Mouse (Mus musculus): ENCODE measurements around the gene Frmpd4. TPM values are rescaled to one million over a fixed set of nuclear protein-coding genes. Genes with fewer than 3 reads are reported as not detected.
A peak's percentile ranks its signal among the peaks of the same experiment; 100 is the strongest.

Frmpd4 gene
- polyA plus RNA-seq, 1 experiment from 2014 or later = 0.11 TPM

DNA sequence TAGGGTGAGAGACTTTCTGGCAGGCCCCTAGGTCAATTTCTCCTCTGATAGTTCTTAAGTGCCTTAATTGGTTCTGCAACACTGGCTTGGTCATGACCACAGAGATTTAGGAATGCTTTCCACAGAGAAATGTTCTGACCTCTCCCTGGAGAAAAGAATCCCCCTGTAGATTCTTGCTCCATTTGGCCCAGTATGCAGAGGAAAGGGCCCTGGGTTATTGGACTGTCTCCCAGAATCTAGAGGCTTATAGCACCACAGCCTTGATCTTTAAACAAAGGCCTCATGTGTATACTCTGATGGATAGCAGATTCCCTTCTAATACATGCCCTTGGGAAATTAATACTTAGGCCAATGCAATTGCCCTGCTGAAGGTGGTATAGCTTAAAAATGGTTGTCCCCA, 667.5 kb downstream of the Frmpd4 start:
- H3K4me1 ChIP-seq (ENCODE audit: control insufficient read depth, insufficient read depth, low read length) = no peaks in the 10 kb centered on the region
- ATAC-seq (replicated peaks; ENCODE audit: insufficient number of reproducible peaks, low FRiP score, low TSS enrichment, low read depth) (no peak), DNase-seq (ENCODE audit: low spot score) (no peak)
- no peaks in the 10 kb centered on the region for H3K9me3 ChIP-seq (replicated peaks; ENCODE audit: control insufficient read depth, low read length)
- H3K36me3 ChIP-seq (replicated peaks; ENCODE audit: control insufficient read depth, insufficient read depth, low read depth, low read length) = no peaks in the 10 kb centered on the region
- H3K4me2 ChIP-seq (ENCODE audit: low read depth, low read length) = no peak overlapping the region
- no peak overlapping the region for H3K27ac ChIP-seq (replicated peaks; ENCODE audit: low read depth, low read length)
- H3K9ac ChIP-seq (replicated peaks; ENCODE audit: low read length) = no peak overlapping the region
- no peaks in the 10 kb centered on the region for H3K27me3 ChIP-seq (ENCODE audit: control insufficient read depth, insufficient read depth, low read length)
- H3K4me3 ChIP-seq (ENCODE audit: low read depth, low read length) = no peak overlapping the region

GRCm38 (mm10) chrX:167901046-167901445, 676.0 kb downstream of the Frmpd4 start:
- DNase-seq (ENCODE audit: low spot score) (no peak), ATAC-seq (replicated peaks; ENCODE audit: insufficient number of reproducible peaks, low FRiP score, low TSS enrichment, low read depth) (no peak)
- 63% methylated on average over 3 of the region's 3 CpGs for WGBS
- no peaks in the 10 kb centered on the region for H3K27me3 ChIP-seq (ENCODE audit: control insufficient read depth, insufficient read depth, low read length)
- no peaks in the 10 kb centered on the region for H3K4me1 ChIP-seq (ENCODE audit: control insufficient read depth, insufficient read depth, low read length)
- no peak overlapping the region for H3K4me3 ChIP-seq (ENCODE audit: low read depth, low read length)
- H3K27ac ChIP-seq (replicated peaks; ENCODE audit: low read depth, low read length) = no peak overlapping the region
- H3K9me3 ChIP-seq (replicated peaks; ENCODE audit: control insufficient read depth, low read length) = no peaks in the 10 kb centered on the region
- H3K9ac ChIP-seq (replicated peaks; ENCODE audit: low read length) = no peak overlapping the region
- no peak overlapping the region for H3K4me2 ChIP-seq (ENCODE audit: low read depth, low read length)
- no peaks in the 10 kb centered on the region for H3K36me3 ChIP-seq (replicated peaks; ENCODE audit: control insufficient read depth, insufficient read depth, low read depth, low read length)

DNA sequence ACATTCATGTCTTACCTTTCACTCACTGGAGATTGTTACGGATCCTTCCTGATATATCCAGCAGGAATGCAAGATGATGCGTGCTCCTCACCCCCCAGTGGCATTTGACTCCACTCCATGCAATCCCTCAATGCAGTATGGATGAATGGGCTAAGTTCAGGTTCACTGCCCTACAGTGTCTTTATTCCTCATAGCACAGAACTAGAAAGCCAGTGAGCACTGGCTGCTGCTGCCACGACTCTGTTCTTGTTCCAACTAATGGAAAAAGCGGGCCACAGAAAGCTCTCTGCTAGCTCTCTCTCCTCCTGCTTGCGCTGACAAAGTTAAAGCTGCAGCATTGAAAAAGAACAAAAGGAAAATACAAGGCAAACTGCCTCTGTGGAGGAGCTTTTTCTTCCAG, 722.2 kb downstream of the Frmpd4 start:
- H3K4me3 ChIP-seq (ENCODE audit: low read depth, low read length) = no peak overlapping the region
- no peak overlapping the region for H3K4me2 ChIP-seq (ENCODE audit: low read depth, low read length)
- no peaks in the 10 kb centered on the region for H3K4me1 ChIP-seq (ENCODE audit: control insufficient read depth, insufficient read depth, low read length)
- no peak overlapping the region for H3K27ac ChIP-seq (replicated peaks; ENCODE audit: low read depth, low read length)
- DNase-seq (ENCODE audit: low spot score) (no peak), ATAC-seq (replicated peaks; ENCODE audit: insufficient number of reproducible peaks, low FRiP score, low TSS enrichment, low read depth) (no peak)
- no peak overlapping the region for H3K9ac ChIP-seq (replicated peaks; ENCODE audit: low read length)
- H3K27me3 ChIP-seq (ENCODE audit: control insufficient read depth, insufficient read depth, low read length) = no peaks in the 10 kb centered on the region
- H3K36me3 ChIP-seq (replicated peaks; ENCODE audit: control insufficient read depth, insufficient read depth, low read depth, low read length) = no peaks in the 10 kb centered on the region
- no peaks in the 10 kb centered on the region for H3K9me3 ChIP-seq (replicated peaks; ENCODE audit: control insufficient read depth, low read length)
- WGBS = 69% methylated on average over 5 of the region's 5 CpGs

- no peaks in the 10 kb centered on the region for H3K27me3 ChIP-seq (ENCODE audit: control insufficient read depth, insufficient read depth, low read length)
- H3K9ac ChIP-seq (replicated peaks; ENCODE audit: low read length) = no peak overlapping the region
- no peak overlapping the region for H3K27ac ChIP-seq (replicated peaks; ENCODE audit: low read depth, low read length)
- no peaks in the 10 kb centered on the region for H3K36me3 ChIP-seq (replicated peaks; ENCODE audit: control insufficient read depth, insufficient read depth, low read depth, low read length)
- H3K9me3 ChIP-seq (replicated peaks; ENCODE audit: control insufficient read depth, low read length) = no peaks in the 10 kb centered on the region
- DNase-seq (ENCODE audit: low spot score) = no peak
- no peak overlapping the region for H3K4me3 ChIP-seq (ENCODE audit: low read depth, low read length)
- H3K4me1 ChIP-seq (ENCODE audit: control insufficient read depth, insufficient read depth, low read length) = no peaks in the 10 kb centered on the region
- 43% methylated on average over 2 of the region's 2 CpGs for WGBS
- no peak overlapping the region for H3K4me2 ChIP-seq (ENCODE audit: low read depth, low read length)
- no peak for ATAC-seq (replicated peaks; ENCODE audit: insufficient number of reproducible peaks, low FRiP score, low TSS enrichment, low read depth)
Observed at GRCm38 (mm10) chrX:167832543-167832942, 744.5 kb downstream of the Frmpd4 start.

DNA sequence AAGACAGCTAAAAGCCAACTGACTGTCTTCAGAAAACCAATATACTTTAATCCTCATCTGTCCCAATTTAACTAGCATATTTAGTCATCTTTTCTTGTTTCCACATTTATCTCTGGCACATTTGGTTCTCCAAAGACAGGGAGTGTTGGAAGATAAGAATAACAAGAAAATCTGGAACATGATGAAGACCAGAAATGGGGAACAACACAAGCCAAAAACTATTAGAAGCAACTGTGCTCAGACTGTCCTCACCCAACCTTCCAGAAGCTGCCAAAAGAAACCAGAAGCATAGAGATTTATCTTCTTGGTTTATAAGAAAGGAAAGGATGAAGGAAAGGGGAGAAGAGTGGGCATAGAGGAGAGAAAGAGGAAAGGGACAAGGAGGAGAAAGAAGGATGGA, 748.6 kb downstream of the Frmpd4 start:
- Histone ChIP-seq H3K9me3 (replicated peaks; ENCODE audit: control insufficient read depth, low read length) (no peaks in the 10 kb centered on the region), H3K36me3 (replicated peaks; ENCODE audit: control insufficient read depth, insufficient read depth, low read depth, low read length) (no peaks in the 10 kb centered on the region), H3K4me2 (ENCODE audit: low read depth, low read length) (no peak overlapping the region), H3K4me1 (ENCODE audit: control insufficient read depth, insufficient read depth, low read length) (no peaks in the 10 kb centered on the region), H3K9ac (replicated peaks; ENCODE audit: low read length) (no peak overlapping the region), H3K4me3 (ENCODE audit: low read depth, low read length) (no peak overlapping the region), H3K27ac (replicated peaks; ENCODE audit: low read depth, low read length) (no peak overlapping the region), H3K27me3 (ENCODE audit: control insufficient read depth, insufficient read depth, low read length) (no peaks in the 10 kb centered on the region)
- DNase-seq (ENCODE audit: low spot score) (no peak), ATAC-seq (replicated peaks; ENCODE audit: insufficient number of reproducible peaks, low FRiP score, low TSS enrichment, low read depth) (no peak)

- Histone ChIP-seq H3K4me1 (ENCODE audit: control insufficient read depth, insufficient read depth, low read length) (no peaks in the 10 kb centered on the region), H3K9me3 (replicated peaks; ENCODE audit: control insufficient read depth, low read length) (no peaks in the 10 kb centered on the region), H3K4me3 (ENCODE audit: low read depth, low read length) (no peak overlapping the region), H3K4me2 (ENCODE audit: low read depth, low read length) (no peak overlapping the region), H3K36me3 (replicated peaks; ENCODE audit: control insufficient read depth, insufficient read depth, low read depth, low read length) (no peaks in the 10 kb centered on the region), H3K27me3 (ENCODE audit: control insufficient read depth, insufficient read depth, low read length) (no peaks in the 10 kb centered on the region; the same call in 1 of the 2 replicates), H3K27ac (replicated peaks; ENCODE audit: low read depth, low read length) (no peak overlapping the region), H3K9ac (replicated peaks; ENCODE audit: low read length) (no peak overlapping the region)
- peak; percentile 3 for DNase-seq (ENCODE audit: low spot score)
- WGBS = 51% methylated on average over 4 of the region's 4 CpGs
- no peak for ATAC-seq (replicated peaks; ENCODE audit: insufficient number of reproducible peaks, low FRiP score, low TSS enrichment, low read depth)
Observed at GRCm38 (mm10) chrX:167817363-167817762, 759.7 kb downstream of the Frmpd4 start.

- Histone ChIP-seq H3K4me2 (ENCODE audit: low read depth, low read length) (no peak overlapping the region), H3K4me1 (ENCODE audit: control insufficient read depth, insufficient read depth, low read length) (no peaks in the 10 kb centered on the region), H3K36me3 (replicated peaks; ENCODE audit: control insufficient read depth, insufficient read depth, low read depth, low read length) (no peaks in the 10 kb centered on the region), H3K27me3 (ENCODE audit: control insufficient read depth, insufficient read depth, low read length) (no peaks in the 10 kb centered on the region), H3K4me3 (ENCODE audit: low read depth, low read length) (no peak overlapping the region), H3K9ac (replicated peaks; ENCODE audit: low read length) (no peak overlapping the region), H3K27ac (replicated peaks; ENCODE audit: low read depth, low read length) (no peak overlapping the region), H3K9me3 (replicated peaks; ENCODE audit: control insufficient read depth, low read length) (no peaks in the 10 kb centered on the region)
- ATAC-seq (replicated peaks; ENCODE audit: insufficient number of reproducible peaks, low FRiP score, low TSS enrichment, low read depth) = no peak
- no peak for DNase-seq (ENCODE audit: low spot score)
- 72% methylated on average over 2 of the region's 2 CpGs for WGBS
Observed at GRCm38 (mm10) chrX:167810120-167810519, 766.9 kb downstream of the Frmpd4 start.

GRCm38 (mm10) chrX:167808572-167808971, 768.5 kb downstream of the Frmpd4 start:
- DNase-seq (ENCODE audit: low spot score) (no peak), ATAC-seq (replicated peaks; ENCODE audit: insufficient number of reproducible peaks, low FRiP score, low TSS enrichment, low read depth) (no peak)
- Histone ChIP-seq H3K27ac (replicated peaks; ENCODE audit: low read depth, low read length) (no peak overlapping the region), H3K9me3 (replicated peaks; ENCODE audit: control insufficient read depth, low read length) (no peaks in the 10 kb centered on the region), H3K9ac (replicated peaks; ENCODE audit: low read length) (no peak overlapping the region), H3K4me3 (ENCODE audit: low read depth, low read length) (no peak overlapping the region), H3K4me2 (ENCODE audit: low read depth, low read length) (no peak overlapping the region), H3K27me3 (ENCODE audit: control insufficient read depth, insufficient read depth, low read length) (no peaks in the 10 kb centered on the region), H3K4me1 (ENCODE audit: control insufficient read depth, insufficient read depth, low read length) (no peaks in the 10 kb centered on the region), H3K36me3 (replicated peaks; ENCODE audit: control insufficient read depth, insufficient read depth, low read depth, low read length) (no peaks in the 10 kb centered on the region)
- WGBS = 97% methylated on average over 5 of the region's 5 CpGs

GRCm38 (mm10) chrX:167788737-167789136, 788.3 kb downstream of the Frmpd4 start:
- no peak overlapping the region for H3K27ac ChIP-seq (replicated peaks; ENCODE audit: low read depth, low read length)
- H3K4me1 ChIP-seq (ENCODE audit: control insufficient read depth, insufficient read depth, low read length) = no peaks in the 10 kb centered on the region
- DNase-seq (ENCODE audit: low spot score) (no peak), ATAC-seq (replicated peaks; ENCODE audit: insufficient number of reproducible peaks, low FRiP score, low TSS enrichment, low read depth) (no peak)
- no peak overlapping the region for H3K4me2 ChIP-seq (ENCODE audit: low read depth, low read length)
- no peaks in the 10 kb centered on the region for H3K36me3 ChIP-seq (replicated peaks; ENCODE audit: control insufficient read depth, insufficient read depth, low read depth, low read length)
- H3K9ac ChIP-seq (replicated peaks; ENCODE audit: low read length) = no peak overlapping the region
- H3K27me3 ChIP-seq (ENCODE audit: control insufficient read depth, insufficient read depth, low read length) = no peaks in the 10 kb centered on the region
- no peaks in the 10 kb centered on the region for H3K9me3 ChIP-seq (replicated peaks; ENCODE audit: control insufficient read depth, low read length)
- WGBS = 95% methylated on average over 2 of the region's 2 CpGs
- no peak overlapping the region for H3K4me3 ChIP-seq (ENCODE audit: low read depth, low read length)

Measured in embryonic facial prominence, embryonic 11.5 days (tissue).